Mouse (Mus musculus) 3T3-L1 (cell line): ENCODE data around the gene Sh3bgrl2.

Experiments used
- DNase-seq: peaks from one replicate; pipeline ENCODE4 v3.0.0-alpha.2; 2015; ENCODE audit warnings: low read depth, low spot score

The Sh3bgrl2 gene

GRCm38 (mm10) chr9:83560670-83561069 is 12.5 kb downstream of the Sh3bgrl2 start:
- no peak for DNase-seq

DNA sequence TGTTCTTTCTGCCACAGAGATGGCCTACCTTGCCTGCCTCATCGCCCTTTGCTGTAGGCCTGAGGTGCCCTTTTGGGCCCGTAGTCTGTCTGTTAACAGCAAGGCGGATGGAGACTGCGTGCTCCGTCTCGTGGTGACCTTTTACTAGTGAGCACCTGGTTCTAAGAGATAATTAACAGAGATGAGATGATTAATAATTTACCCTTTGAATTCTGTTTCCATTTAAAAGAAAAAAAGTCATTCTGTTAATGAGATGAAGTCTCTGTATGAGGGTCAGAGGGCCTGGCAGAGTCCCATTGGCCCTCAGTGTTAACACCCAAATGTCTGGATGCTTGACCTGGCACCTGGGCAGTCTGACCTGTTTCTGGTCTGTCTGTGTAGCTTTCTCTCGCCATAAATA is 14.8 kb downstream of the Sh3bgrl2 start:
- no peak for DNase-seq

GRCm38 (mm10) chr9:83563808-83564549 is 15.9 kb downstream of the Sh3bgrl2 start:
- DNase-seq, result peak; percentile 12

DNA sequence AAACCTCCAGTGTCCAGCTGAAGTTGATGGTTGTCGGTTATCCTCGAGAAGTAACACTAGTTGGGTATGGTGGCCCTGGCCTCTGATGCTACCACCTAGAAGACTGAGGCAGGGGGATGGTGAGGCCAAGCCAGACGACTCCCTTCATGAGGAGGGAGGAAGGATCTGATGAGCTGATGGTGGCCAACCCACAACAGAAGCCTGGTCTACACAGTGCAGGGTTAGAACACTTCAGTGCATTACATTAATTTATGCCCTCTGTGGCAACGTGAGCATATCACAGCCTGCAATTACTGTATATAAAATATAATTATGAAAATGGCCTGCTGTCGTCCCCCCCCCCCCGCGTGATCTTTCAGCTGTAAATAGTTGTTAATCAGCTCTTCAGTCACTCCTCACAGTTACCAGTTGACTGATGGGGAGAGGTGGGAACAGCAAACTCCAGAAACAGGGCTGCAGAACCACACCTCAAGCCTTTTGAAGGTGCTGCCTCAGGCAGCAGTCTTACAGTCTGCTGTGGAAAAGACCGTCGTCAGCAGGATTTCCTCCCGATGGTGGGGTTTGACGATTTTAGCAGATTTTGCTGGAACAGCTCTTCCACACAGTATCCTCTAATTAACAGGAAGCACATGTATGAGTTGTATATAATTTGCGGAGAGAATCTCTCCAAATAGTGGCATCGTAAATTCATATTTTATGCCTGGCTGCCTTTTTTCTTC is 17.0 kb downstream of the Sh3bgrl2 start:
- no peak for DNase-seq

DNA sequence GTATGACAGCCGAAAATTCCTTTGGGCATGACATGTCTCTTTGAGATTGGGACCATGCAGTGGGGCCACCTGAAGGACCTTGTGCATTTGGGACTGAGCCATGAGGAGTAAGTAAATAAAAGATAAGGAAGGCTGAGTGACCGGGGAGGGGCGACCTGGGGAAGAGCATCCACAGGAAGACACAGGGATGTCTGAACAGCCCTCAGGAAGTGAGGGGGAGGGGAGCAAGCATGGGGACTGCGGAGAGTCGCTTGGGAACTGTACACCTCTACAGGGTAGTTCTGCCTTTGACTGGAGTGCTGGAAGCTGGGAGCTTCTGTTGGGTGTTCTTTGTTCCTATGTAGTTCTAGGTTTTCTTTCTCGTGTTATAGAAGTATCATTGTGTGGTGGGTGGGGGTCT is 18.0 kb downstream of the Sh3bgrl2 start:
- no peak for DNase-seq

- no peak for DNase-seq
These were observed 20.0 kb downstream of the Sh3bgrl2 start for GRCm38 (mm10) chr9:83568125-83568524.

DNA sequence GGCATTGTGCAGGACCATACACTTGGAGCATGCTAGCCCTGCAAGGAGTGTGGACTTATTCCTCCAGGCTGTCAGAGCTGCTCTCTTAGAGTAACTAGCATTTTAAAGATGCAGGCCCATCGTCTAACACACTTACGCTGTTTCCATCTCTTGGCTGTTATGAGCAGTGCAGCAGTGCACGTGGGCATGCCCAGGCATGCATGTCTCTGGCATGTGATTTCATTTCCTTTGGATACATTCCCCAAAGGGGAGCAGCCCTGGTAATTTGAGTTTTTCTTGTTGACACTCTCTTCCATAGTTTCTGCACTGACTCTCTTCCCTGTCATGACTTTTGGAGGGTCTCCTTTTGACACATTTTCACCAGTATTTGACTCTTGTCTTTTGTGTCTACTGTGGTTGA is 20.8 kb downstream of the Sh3bgrl2 start:
- no peak for DNase-seq

GRCm38 (mm10) chr9:83569898-83570297 is 21.8 kb downstream of the Sh3bgrl2 start:
- DNase-seq, result no peak

GRCm38 (mm10) chr9:83571315-83571714 is 23.2 kb downstream of the Sh3bgrl2 start:
- DNase-seq, result no peak

DNA sequence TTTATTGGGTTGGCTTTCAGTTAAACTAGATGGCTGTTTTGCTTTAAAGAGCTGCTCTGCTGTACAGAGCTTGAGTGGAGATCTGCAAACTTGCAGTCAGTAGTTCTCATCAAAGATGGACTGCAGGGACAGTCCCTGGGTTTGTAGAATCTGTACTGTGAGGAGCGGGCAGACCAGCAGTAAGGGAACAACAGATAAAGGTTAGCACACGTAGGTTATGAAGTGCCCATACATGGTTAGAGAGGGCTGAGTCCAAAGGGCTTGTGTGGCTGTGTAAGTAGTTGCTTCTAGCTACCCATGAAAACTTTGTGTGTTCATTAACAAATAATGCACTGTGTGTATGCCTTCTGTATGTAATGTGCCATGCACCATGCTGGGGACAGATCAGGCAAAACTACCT is 24.2 kb downstream of the Sh3bgrl2 start:
- no peak for DNase-seq

- no peak for DNase-seq
These were observed 24.7 kb downstream of the Sh3bgrl2 start for GRCm38 (mm10) chr9:83572870-83573269.

GRCm38 (mm10) chr9:83573588-83573987 is 25.5 kb downstream of the Sh3bgrl2 start:
- DNase-seq, result no peak

DNA sequence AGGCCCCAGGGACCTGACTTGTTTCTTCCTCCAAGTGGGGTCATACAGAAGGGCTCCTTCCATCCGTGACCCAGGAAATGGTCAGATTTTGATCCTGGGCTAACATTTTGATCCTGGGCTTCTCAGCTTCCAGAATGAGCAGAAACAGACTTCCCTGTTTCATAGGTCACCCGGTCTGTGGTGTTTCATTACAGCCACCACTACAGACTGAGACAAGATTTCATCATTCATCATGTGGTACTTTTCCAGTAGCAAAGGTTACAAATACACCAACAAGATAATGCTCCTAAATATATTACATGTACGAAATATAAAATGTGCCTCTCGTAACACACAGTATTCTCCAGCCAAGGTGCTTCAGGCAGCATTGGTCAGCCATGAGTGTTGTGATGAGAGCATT is 27.3 kb downstream of the Sh3bgrl2 start:
- DNase-seq, result peak; percentile 14

DNA sequence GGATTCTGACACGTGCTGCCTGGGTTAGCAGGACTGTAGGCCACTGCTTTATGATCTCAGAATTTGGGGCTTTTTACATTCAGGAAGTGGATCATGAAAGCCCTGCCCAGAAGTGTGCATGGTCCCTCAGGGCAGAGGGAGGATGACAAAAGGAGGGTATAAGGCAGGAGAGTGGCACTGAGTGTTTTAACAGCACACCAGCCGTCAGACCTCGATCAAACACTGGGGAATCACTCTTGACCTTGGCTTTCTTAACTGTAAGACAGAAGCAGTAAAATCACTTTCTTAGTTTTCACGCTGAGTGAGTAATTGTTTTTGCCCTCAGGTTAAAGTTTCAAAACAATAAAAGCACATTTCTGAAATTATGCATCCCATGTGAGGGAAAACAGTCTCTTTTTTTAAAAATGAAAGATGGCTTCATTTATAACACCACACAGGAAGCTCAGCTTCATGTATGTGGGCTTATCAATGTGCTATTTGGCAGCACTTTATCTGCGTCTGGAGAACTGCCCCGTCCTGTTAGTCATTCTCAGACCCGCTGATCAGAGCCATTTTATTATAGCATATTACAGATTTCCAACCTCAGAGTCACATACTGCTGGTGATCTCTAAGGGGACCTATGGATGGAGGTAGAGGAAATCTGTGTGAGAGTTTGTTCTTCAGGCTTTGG is 28.0 kb downstream of the Sh3bgrl2 start:
- peak; percentile 67 for DNase-seq

DNA sequence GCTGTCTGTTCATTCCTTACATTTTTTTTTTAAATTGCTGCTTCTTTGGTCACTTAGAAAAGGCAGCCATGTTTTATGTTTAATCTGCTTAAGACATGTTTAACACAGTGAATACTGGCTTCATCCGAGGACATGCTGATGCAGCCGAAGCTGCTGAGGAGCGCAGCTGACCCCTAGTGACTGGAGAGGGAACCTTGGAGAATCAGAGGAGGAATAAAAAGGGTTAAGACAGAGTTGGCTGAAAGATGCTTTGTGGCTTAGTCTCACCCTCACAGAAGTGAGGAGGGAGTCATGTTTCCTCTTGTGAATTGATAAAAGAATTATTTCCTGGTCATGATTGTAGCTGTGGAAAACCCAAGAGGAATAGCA is 28.5 kb downstream of the Sh3bgrl2 start:
- DNase-seq, result peak; percentile 67

GRCm38 (mm10) chr9:83577260-83577659 is 29.1 kb downstream of the Sh3bgrl2 start:
- DNase-seq, result no peak

- no peak for DNase-seq
These were observed 30.9 kb downstream of the Sh3bgrl2 start for GRCm38 (mm10) chr9:83579049-83579448.

DNA sequence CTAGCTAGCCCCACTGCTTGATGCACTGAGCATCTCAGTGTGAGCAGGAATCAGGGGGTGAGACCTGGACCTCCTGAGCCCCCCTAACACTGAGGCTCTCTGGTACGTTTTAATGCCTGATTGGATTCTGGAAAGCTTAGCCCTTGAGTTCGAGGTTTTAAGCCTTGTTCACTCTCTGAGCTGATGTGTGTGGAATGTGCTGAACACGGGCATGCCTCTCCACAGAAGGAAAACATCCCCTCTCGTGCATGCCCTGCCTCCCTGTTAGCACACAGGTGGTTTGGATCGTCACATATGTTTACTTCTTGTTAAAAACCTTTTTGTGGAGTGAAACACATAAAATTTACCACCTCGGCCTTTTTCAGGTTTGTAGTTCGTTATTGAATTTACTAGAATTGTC is 34.6 kb downstream of the Sh3bgrl2 start:
- no peak for DNase-seq

DNA sequence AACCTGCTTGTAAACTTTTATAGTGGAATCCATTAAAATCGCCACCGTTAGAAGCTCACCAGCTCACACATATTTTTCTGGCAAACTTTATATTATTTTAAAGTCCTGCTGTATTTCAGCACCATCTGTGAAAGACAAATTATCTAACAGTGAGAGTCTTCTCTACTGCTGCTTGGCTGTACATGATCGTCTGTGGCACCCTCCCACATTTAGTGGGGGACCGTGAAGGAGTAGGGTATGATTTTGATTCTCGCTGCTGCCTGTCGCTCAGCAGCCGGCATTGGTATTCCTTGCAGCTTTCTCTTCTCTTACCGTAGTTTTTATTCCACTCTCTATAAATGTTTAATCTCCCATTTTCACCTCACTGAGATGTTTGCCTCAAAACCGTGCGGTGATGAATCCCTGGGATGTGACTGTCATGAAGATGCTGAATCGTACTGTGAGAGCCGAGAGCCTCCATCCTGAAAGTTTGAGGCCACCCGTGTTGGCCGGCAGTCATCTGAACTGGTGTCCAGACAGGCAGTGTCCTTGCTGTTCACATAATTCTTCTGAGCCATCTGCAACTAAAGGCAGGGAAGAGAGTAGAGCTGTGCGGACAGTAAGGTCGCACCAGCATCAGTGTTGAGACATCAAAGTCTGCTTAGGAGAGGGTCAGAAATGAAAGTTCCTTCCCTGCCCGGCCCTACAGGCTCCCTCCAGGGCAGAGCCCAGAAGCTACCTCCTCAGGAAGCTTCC is 38.4 kb downstream of the Sh3bgrl2 start:
- no peak for DNase-seq

DNA sequence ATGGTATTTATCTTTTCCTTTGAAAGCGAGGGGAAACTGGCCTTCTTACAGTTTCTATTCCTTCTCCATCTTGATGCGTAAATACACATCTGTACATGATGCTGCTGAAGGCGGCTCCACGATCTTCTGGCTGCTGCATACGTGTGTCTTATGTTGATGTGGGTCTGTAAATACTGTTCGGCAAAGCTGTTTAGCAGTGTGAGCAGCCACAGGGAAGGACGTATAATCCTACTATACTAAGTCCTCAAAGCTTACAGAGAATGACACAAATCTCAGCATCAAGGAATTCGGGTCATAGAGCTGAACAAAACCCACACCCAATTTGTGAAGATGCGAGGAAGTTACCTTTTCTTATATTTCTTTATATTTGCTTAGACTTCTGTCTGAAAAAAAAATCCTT is 39.0 kb downstream of the Sh3bgrl2 start:
- no peak for DNase-seq

- no peak for DNase-seq
These were observed 40.9 kb downstream of the Sh3bgrl2 start for GRCm38 (mm10) chr9:83589063-83589462.
